Mouse (Mus musculus) spleen, adult 2 months (tissue): ENCODE measurements at regions not wholly inside any gene's neighbourhood (a gene's known extent, or its start where the extent isn't known, plus 50 kb on each side); places are given as distances from the start of the nearest gene placed in this dataset.

Experiments
- DNase-seq, 2 experiments: peaks; one replicate each; pipeline versions ENCODE4 v3.0.0 to v3.0.0-alpha.2; 2012 to 2021; ENCODE audit warnings: low spot score in 2 of 2, low read depth in 1 of 2
- H3K27ac ChIP-seq: fragments of 200-500 bp; 2 replicates; pipeline ENCODE4 v1.5.1; 2012; ENCODE audit warnings: low read length, inconsistent platforms; ENCODE audit not compliant: insufficient read depth
- H3K27me3 ChIP-seq: fragments of 200-500 bp; 2 replicates; pipeline ENCODE4 v1.6.1; 2012; ENCODE audit warnings: mild to moderate bottlenecking, moderate library complexity, low read length, inconsistent platforms; ENCODE audit not compliant: control insufficient read depth, insufficient read depth
- H3K36me3 ChIP-seq: fragments of 200-500 bp; 2 replicates; pipeline ENCODE4 v1.6.1; 2012; ENCODE audit warnings: mild to moderate bottlenecking, low read length, inconsistent platforms; ENCODE audit not compliant: control insufficient read depth, insufficient read depth
- H3K4me1 ChIP-seq: fragments of 200-500 bp; 2 replicates; pipeline ENCODE4 v1.6.1; 2011; ENCODE audit warnings: inconsistent platforms; ENCODE audit not compliant: control insufficient read depth, insufficient read depth, insufficient read length
- H3K4me3 ChIP-seq: fragments of 200-500 bp; 2 replicates; pipeline ENCODE4 v1.5.1; 2011; ENCODE audit warnings: mild to moderate bottlenecking, inconsistent platforms; ENCODE audit not compliant: insufficient read depth, insufficient read length; ENCODE audit errors: extremely low read depth
- CTCF ChIP-seq: fragments of 200-500 bp; IDR thresholded peaks from 2 replicates; pipeline ENCODE4 v1.5.1; 2011; ENCODE audit warnings: mild to moderate bottlenecking, inconsistent platforms; ENCODE audit not compliant: insufficient read depth, insufficient read length, insufficient replicate concordance; ENCODE audit errors: extremely low read depth
- POLR2A ChIP-seq: fragments of 200-500 bp; IDR thresholded peaks from 2 replicates; pipeline ENCODE4 v1.6.1; 2011; ENCODE audit warnings: low read depth, low read length, inconsistent platforms
- WGBS: fragments of 180-500 bp; shearing (Covaris S2); methylation state at CpG from one replicate; pipeline ENCODE4 v1.1.7; 2018; 5-methylcytosine and 5-hydroxymethylcytosine counted together

GRCm38 (mm10) chr2:166353447-166354111, 198.1 kb upstream of the Sulf2 start:
- TF ChIP-seq POLR2A, result no peak
- TF ChIP-seq CTCF, result no peak

GRCm38 (mm10) chr2:166351984-166352383, 196.5 kb upstream of the Sulf2 start:
- WGBS, result 92% methylated on average over 5 of the region's 5 CpGs

More at GRCm38 (mm10) chr2:166353447-166354111, 198.1 kb upstream of the Sulf2 start:
- Histone ChIP-seq H3K36me3 (no peaks in the 10 kb centered on the region), H3K27ac (no peak overlapping the region), H3K4me3 (no peak overlapping the region), H3K4me1 (peaks cover 4% of the 10 kb centered on the region; the same call in 1 of the 2 replicates), H3K27me3 (no peaks in the 10 kb centered on the region)
- no peak for DNase-seq
- WGBS, result 18% methylated on average over 12 of the region's 12 CpGs

GRCm38 (mm10) chr2:166351581-166351980, 196.1 kb upstream of the Sulf2 start:
- Histone ChIP-seq H3K36me3 (no peaks in the 10 kb centered on the region), H3K27ac (no peak overlapping the region), H3K27me3 (no peaks in the 10 kb centered on the region), H3K4me1 (no peaks in the 10 kb centered on the region; the same call in 1 of the 2 replicates), H3K4me3 (no peak overlapping the region)
- DNase-seq, result no peak
- TF ChIP-seq POLR2A (no peak), CTCF (no peak)
- WGBS, result 92% methylated on average over 9 of the region's 9 CpGs

More at GRCm38 (mm10) chr2:166351984-166352383, 196.5 kb upstream of the Sulf2 start:
- H3K27ac ChIP-seq, result no peak overlapping the region
- no peaks in the 10 kb centered on the region for H3K27me3 ChIP-seq
- H3K4me3 ChIP-seq, result no peak overlapping the region
- TF ChIP-seq CTCF (no peak), POLR2A (no peak)
- no peaks in the 10 kb centered on the region for H3K36me3 ChIP-seq
- no peak for DNase-seq
- H3K4me1 ChIP-seq, result no peaks in the 10 kb centered on the region; the same call in 1 of the 2 replicates

- no peak for TF ChIP-seq POLR2A
- no peak for TF ChIP-seq CTCF
- Histone ChIP-seq H3K4me3 (no peak overlapping the region), H3K4me1 (no peaks in the 10 kb centered on the region; the same call in 1 of the 2 replicates), H3K27me3 (no peaks in the 10 kb centered on the region), H3K27ac (no peak overlapping the region), H3K36me3 (no peaks in the 10 kb centered on the region)
- no peak for DNase-seq
- WGBS, result 52% methylated on average over 10 of the region's 10 CpGs
These were observed 193.2 kb upstream of the Sulf2 start for GRCm38 (mm10) chr2:166348654-166349053.

DNA sequence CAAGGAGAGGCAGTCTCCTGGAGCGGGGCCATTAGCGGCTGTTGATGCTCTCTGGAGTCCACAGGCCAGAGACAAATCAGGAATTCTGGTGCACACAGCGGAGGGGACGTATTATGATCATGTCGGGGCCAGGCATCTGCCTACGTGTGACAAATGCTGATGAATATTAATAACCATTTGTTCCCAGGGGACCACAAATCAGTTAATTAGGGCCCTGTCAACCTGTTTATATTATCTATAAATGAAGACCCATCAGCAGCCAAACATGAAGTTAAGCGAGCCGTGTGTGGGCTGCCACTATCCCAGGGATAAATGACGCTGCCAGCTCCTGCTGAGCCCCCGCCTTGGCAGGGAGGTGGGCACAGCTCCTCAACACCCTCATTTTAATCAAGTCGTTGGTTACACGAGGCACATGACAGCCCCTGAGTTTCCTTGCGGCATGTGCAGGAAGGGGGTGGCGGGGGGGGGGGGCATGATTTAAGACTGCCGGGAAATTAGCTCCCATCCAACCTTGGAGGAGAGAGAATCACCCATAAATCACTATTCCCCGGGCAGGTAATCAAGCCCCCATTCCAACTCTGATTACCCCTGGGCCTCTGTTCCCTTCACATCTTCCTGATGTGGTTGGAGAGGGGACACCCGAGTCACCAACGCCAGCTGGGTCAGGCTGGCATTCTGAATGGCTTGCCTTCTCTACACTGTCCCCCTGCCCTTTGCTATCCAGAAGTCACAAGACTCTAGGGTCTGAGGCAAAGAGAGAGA, 191.1 kb upstream of the Sulf2 start:
- H3K4me1 ChIP-seq, result no peaks in the 10 kb centered on the region
- no peaks in the 10 kb centered on the region for H3K36me3 ChIP-seq
- DNase-seq, result no peak
- no peak overlapping the region for H3K4me3 ChIP-seq
- H3K27ac ChIP-seq, result no peak overlapping the region
- WGBS, result 61% methylated on average over 18 of the region's 18 CpGs
- H3K27me3 ChIP-seq, result no peaks in the 10 kb centered on the region
- TF ChIP-seq POLR2A (no peak), CTCF (no peak)

DNA sequence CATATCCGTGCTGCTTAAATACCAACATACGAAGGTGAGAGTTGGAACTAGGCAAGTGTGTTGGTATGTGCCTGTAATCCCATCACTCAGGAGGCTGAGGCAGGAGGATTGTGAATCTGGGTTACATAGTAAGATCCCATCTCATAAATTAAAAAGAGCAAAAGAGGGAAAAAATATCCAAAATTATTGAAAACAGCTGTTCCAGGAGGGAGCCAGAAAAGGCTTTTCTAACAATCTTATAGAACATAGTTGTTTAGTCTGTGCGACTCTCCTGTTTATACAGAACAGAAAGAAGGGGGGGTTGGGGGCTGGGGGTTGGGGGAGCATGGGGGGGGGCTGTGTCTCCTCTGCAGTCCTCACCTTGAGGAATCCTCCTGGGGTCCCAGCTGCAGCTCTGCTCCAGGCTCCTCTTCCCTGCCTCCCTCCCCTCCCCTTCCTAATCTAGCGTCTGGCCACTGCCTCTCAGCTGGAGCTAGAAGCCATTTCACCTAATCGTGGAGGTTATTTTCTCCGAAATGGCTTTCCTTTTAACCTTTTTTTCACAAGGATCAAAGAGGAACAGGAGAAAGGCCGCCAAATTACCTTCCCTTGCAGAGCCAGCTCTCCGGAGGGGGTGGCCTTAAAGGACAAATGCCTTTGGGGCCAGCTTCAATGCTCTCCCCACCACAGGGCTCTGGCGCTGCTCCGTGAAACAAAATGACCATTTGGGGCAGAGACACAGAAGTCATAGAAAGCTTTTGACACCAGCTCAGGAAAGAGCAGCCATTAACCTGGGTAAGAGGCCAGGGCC, 188.3 kb upstream of the Sulf2 start:
- H3K27me3 ChIP-seq, result no peaks in the 10 kb centered on the region
- WGBS, result 89% methylated on average over 10 of the region's 10 CpGs
- H3K27ac ChIP-seq, result no peak overlapping the region
- no peak overlapping the region for H3K4me3 ChIP-seq
- no peaks in the 10 kb centered on the region for H3K36me3 ChIP-seq
- DNase-seq, result no peak
- no peak for TF ChIP-seq POLR2A
- no peak for TF ChIP-seq CTCF
- no peaks in the 10 kb centered on the region for H3K4me1 ChIP-seq
